Mouse (Mus musculus): ENCODE measurements around the gene Olfr286.

Gene Olfr286

DNA sequence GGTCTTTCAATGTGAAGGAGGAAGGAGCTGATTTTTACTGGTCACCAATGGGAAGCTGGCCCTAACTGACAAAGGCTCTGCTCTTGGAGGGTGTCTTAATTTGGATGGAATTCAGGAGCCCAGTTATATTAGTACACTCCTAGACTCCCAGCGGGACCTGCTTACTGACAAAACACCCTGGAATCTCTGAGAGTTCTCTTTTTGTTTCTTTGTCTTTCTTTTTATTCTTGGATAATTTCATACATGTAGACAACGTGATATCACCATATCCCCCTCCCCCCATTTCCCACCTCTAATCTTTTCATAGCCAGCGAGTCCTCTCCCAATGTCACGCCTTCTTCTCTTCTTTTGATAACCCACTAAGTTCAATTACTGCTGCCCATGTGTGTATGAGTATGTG lies at the start of gene Olfr286:
Olfr286 (minus strand) TSS at position 101 of the 400 bp plus-strand sequence.
- no peak for DNase-seq

DNA sequence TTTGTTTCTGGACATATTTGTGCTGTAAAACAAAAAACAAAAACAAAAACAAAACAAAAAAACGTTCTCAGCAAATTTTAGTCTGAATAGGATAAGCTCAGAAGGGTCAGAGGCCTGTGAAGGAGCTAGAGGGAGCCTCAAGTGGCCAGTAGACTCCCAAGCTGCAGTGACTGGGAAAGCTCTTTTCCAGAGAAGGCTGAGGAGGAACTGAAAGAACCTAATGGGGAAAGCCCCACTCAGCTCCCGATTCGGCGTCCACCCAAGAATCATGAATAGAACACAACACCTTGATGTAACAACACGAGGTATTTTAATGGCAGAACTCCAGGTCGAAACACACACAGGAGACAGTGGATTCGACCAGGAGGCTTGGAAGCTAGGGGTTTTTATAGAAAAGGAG lies 23.5 kb upstream of the Olfr286 start:
- DNase-seq: no peak

DNA sequence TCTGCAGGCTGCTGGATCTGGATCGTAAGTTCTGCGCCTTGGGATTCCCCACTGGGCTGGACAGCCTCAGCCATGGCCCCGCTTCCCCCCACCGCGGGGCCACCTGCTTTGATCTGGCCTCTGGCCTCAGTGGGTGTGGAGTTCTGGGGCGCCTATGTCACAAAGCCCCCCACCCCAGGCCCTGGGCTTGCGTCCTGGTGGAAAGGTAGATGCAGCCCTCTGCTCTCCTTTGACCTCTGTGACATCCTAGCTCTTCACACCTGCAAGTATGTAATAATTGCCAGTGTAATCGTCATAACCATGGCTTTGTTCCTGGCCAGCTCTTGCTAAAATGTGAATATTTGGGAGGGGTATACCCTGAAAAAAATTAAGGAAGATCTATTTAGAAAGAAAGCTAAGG lies 22.9 kb upstream of the Olfr286 start, which contains the start of gene H1fnt:
H1fnt (minus strand) TSS at position 101 of the 400 bp plus-strand sequence.
- no peak for DNase-seq

DNA sequence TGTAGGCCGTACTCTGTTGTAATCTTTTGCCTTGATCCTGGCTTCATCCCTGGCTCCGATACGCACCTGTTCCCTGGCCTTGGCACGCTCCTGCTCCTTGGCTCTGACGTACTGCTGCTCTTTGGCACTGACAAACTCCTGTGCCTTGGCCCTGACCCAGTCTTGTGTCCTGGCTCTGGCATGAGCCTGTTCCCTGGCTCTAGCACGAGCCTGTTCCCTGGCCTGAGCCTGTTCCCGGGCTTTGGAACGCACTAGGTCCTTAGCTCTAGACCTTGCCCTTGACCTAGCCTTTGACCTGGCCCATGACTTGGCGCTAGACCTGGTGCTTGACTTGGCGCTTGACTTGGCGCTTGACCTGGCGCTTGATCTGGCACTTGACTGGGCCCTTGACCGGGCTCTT lies 22.0 kb upstream of the Olfr286 start:
- DNase-seq: no peak

DNA sequence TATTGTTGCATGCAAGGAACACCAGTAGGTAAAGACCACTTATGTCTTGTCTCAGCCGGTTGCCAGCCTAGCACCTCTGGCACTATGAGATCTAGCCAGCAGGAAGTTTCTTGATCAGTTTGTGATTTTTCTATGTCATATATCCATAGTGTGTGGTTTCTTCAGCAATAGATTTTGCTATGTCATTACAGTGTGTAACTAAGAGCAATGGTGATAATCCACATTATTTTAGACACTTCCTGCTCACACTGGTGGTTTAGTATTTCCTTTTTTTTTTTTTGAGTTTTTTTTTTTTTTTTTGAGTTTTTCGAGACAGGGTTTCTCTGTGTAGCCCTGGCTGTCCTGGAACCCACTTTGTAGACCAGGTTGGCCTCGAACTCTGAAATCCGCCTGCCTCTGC lies 1.2 kb upstream of the Olfr286 start:
- no peak for DNase-seq

DNA sequence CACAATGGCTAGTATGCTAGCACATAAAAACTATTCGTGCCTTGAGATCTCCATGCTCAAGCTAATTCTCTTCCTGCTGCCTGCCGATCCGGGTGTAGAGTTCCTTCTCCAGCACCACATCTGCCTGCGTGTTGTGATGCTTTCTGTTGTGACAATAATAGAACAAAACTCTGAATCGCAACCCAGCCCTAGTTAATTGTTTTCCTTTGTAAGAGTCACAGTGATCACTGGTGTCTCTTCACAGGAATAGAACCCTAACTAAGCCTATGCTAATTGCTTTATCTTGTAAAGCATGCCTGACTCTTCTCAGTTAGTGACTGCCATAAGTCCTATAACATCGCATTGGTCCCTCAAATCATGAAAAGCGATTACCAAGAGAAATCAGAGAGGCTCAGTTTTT lies 8.2 kb downstream of the Olfr286 start:
- no peak for DNase-seq

DNA sequence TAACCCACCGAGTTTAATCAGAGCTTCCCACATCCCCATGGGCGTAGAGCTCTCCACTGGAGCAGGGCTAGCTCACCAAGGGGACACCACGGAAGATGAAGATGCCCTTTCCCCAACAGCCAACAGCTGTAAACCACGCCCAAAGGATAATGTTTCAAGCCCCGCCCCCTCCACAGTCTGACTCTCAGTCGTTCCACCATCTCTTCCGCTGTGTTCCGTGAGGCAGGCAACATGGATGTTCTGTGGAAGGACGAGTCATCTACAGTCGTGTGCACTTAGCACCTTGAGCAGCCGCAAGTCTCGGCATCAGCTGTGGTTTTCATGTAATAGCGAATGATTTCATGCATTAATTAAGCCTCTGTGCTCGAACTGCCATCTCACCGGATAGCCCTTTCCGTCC lies 8.6 kb downstream of the Olfr286 start:
- peak; percentile 18 for DNase-seq

DNA sequence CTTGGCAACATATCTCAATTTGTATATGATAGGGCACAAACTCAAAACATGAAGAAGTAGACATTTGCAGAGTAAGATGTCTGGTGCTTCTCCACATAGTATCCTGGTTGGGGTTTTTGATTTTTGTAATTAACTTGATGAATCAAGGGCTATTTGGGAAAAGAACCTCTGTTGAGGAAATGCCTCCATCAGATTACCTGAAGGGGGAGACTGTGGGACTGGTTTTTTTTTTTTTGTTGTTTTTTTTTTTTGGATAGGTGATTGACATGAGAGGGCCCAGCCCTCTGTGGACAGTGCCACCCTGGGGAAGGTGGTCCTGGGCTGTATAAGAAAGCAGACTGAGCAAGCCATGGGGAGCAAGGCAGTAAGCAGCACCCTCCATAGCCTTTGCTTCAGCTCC lies 11.9 kb downstream of the Olfr286 start:
- no peak for DNase-seq

DNA sequence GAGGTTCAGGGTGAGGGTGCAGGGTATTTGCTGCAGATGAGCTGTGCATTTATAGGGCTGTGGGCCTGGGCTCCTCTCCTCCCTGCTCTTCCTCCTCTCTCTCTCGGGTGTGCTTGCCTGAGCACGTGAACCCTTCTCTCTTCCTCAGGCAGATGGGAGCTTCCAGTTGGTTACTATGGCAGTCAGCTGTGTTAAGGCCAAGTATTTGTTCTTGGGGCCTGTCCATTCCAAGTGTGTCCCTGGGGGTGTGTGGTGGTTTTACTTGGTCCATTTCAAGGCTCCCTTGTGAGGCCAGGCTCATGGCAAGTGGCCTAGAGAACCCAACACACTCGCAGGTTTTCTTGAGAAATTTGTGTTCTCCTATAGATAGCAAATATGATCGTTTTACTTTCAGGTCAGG lies 13.4 kb downstream of the Olfr286 start, which contains the start of the genes Gm44579 and Olfr287:
Gm44579 (minus strand) TSS at position 101 of the 400 bp plus-strand sequence.
Olfr287 (minus strand) TSS at position 180 of the 400 bp plus-strand sequence.
- DNase-seq: no peak

DNA sequence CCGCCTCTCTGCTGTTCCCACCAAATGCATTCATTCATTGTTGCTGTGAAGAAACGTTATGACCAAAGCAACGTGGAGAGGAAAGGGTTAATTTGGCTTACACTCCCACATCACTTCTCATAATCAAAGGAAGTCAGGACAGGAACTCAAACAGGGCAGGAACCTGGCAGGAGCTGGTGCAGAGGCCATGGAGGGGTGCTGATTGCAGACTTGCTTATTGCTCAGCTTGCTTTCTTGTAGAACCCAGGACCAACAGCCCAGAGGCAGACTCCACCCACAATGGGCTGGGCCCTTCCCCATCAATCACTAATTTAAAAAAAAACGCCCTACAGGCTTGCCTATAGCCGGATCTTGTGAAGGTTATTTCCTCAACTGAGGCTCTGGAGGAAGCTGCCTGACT lies 20.1 kb downstream of the Olfr286 start:
- no peak for DNase-seq

DNA sequence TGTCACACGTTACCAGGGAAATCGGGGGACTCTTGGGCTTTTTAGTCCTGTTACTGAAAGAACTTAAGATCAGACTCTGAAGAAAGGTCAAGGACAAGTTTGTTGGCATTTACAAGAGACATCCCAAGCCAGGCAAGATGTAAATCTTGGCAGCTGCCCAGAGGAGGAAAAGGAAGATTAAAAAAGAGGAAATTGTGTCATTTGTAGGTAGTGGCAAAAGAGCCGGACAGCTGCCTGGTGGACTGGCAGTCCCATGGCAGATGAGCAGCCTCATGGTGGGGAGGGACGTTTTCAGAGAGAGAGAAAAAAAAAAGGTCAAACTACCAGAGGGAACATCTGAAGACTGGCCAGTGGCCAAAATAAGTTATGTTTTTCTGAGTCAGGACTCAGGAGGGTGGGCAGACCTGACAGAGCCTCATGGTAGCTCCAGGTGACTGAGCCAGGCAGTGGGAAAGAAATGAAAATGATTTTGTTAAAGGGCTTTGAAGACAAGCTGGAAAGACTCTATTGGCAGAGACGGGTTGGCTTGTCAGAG lies 20.8 kb downstream of the Olfr286 start:
- no peak for DNase-seq

DNA sequence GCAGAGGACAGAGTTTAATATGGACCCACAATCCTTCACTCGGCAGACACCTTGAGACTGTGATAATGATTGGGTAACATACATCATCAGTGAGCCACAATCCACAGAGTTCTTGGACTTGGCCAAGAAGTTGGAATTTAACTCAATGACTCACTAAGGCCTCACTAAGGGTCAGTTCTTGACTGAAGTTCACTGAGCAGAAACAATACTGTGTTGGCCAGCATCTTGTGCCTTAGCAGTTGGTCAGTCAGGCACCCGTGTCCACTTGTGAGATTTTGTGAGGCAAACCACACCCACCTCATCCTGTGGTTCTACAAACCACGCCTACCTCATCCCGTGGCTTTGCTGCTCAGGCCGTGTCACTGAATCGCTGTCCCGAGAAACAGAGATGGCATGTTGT lies 24.6 kb downstream of the Olfr286 start:
- no peak for DNase-seq

DNA sequence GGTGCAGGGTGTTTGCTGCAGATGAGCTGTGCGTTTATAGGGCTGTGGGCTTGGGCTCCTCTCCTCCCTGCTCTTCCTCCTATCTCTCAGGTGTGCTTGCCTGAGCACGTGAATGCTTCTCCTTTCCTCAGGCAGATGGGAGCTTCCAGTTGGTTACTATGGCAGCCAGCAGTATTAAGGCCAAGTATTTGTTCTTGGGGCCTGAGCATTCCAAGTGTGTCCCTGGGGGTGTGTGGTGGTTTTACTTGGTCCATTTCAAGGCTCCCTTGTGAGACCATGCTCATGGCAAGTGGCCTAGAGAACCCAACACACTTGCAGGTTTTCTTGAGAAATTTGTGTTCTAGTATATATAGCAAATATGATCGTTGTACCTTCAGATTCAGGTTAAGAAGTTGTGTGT lies 38.8 kb downstream of the Olfr286 start, which contains the start of gene Olfr288:
Olfr288 (minus strand) TSS at position 101 of the 400 bp plus-strand sequence.
- no peak for DNase-seq

DNA sequence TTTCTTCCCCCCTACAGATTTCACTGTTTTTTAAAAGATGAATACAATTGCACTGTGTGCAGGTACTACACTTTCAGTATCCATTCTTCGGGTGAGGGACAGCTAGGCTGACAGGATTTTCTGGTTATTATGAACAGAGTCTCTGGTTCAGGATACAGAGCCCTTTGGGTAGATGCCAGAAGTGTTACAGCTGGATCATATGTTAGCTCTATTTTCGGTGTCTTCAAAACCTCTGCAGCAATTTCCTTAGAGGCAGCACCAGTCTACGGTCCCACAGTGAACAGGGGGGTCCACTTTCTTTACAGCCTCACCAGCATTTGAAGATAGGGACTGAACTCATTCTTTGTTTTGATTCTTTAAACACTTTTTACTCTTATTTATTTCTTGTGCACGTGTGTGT lies 49.8 kb downstream of the Olfr286 start:
- DNase-seq: no peak

DNA sequence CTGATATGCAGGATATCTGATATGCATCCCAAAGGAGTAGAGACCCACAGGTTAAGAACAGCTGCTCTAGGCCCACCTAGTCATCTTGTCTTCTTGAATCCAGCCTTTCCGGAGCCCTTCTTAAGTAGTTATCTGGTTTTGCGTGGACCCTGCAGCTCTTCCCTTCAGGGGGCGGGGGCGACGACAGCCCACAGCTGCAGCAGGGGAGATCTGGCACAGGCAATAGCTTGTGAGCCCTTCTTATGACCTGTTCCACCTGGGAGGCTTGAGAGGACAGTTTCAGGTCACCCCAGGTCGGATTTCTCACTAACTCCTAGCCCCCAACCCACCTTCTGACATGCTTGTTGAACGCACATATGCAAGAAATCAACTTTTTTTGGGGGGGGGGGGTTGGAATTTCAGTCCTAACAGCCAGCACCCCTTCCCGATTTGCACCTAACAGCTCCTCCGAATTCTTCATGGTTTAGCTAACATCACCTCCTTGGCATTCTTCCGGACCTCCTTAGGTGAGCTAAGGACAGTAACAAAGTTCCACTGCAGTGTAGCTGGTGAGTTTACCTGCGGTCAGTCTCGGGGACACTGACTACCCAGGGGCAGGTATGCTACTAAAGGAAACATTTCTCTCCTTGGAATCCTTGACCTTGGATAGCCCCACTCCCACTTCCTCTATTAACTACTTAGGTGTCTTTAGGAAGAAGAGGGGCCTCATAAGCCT lies 52.2 kb downstream of the Olfr286 start:
- no peak for DNase-seq

DNA sequence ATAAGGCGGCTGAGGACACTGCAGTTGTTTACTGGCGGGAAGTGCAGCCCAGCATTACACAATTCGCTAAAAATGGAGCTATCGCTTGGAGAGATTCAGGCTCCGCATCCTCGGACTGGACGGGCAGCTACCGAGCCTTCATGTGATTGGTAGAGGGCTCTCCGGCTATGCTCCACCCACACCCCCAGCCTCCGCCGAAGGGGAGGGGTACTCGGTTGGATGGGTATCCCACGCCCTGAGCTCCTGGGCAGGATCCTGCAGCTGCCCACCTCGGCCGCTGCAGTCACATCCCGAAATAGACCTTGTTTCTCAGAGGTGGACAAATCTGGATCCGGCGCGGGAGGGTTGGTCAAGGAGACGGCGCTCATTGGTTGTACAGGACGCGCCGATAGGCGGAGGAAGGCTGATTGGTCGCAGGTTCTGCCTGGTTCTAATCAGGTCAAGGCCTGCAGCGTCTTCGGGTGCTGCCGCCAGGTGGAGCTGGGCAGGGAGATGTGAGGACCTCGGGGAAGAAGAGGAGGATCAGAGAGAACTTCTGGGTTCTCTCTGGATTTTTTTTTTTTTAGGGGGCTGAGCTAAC lies 53.0 kb downstream of the Olfr286 start:
- peak; percentile 96 for DNase-seq

DNA sequence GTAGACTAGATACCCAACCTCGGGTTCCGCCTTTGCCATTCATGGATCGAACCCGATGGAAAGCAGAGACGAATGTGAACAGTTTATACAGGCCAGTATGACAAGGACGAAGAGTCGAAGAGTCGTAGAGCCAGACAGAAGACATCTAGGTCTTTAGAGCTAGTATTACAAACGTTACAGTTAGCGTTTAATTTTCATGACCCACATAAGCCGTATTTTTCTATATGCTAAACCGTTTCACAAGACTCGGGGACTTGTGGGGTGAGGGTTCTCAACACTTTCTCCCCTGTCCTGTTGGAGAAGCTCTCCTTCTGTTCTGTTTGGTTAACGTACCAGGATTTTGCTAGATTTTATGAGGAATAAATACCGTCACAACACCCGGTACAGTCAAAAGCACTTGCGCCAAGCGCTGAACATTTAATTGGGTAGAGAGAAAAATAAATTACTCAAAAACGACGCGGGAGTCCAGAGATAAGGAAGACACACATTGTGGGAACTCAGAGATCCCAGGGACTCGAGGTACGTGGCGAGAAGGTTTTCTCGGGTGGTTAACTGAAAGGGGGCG lies 53.6 kb downstream of the Olfr286 start:
- no peak for DNase-seq

DNA sequence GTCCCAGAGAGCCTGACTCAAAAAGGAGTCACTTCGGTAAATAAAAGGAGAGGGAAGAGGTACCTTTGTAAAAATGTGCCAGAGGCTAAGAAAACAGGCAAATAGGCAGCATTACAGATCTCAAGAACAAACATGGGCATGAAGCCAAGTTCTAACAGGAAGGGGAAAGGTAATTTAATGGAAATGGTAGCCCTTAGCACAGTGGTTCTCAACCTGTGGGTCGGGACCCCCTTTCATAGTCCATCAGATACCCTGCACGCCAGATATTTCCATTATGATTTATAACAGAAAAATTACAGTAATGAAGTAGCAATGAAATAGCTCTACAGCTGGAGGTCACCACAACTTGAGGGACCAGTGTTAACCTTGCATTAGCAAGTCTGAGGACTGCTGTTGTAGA lies 56.9 kb downstream of the Olfr286 start:
- no peak for DNase-seq
